Mouse (Mus musculus) testis, adult 2 months (tissue): Measurements from ENCODE around the gene Tshr.

Experiments
- CTCF ChIP-seq: fragments of 200-500 bp; IDR thresholded peaks from 2 replicates; pipeline ENCODE4 v1.5.1; 2012; ENCODE audit warnings: low read depth, mild to moderate bottlenecking, inconsistent platforms, low read length, moderate library complexity; ENCODE audit not compliant: control insufficient read depth, insufficient read depth, insufficient replicate concordance
- POLR2A ChIP-seq: fragments of 200-500 bp; IDR thresholded peaks from 2 replicates; pipeline ENCODE4 v1.6.1; 2012; ENCODE audit warnings: low read depth, mild to moderate bottlenecking, inconsistent platforms, low read length, moderate library complexity; ENCODE audit not compliant: control insufficient read depth

DNA sequence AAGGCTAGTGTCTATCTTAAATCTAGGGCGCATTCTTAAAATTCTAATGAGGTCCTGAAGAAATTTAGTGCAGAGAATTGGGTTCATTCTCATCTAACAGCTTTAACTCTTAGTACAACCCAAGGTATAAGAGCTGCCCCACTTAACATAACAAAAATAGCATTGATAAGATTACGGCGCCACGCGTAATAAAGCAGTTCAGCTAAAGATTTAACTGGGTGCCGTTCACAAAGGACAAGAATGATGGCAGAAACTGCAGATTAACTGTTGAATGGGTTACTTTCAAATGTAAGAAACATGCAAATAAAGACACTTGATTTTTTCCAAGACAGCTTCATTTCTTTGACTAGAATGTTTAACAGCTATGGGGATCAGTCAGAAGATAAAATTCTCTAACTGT is 199.0 kb downstream of the Tshr start:
- TF ChIP-seq CTCF (no peak), POLR2A (no peak)
